Mouse (Mus musculus) spleen, adult 2 months (tissue): ENCODE data around the gene Megf6. TPM values are rescaled to one million over a fixed set of nuclear protein-coding genes. Genes with fewer than 3 reads are reported as not detected.

ENCODE experiments used
- DNase-seq, 2 experiments: peaks; one replicate each; pipeline versions ENCODE4 v3.0.0 to v3.0.0-alpha.2; 2012 to 2021; ENCODE audit warnings: low spot score in 2 of 2, low read depth in 1 of 2
- H3K27ac ChIP-seq: fragments of 200-500 bp; 2 replicates; pipeline ENCODE4 v1.5.1; 2012; ENCODE audit warnings: low read length, inconsistent platforms; ENCODE audit not compliant: insufficient read depth
- H3K27me3 ChIP-seq: fragments of 200-500 bp; 2 replicates; pipeline ENCODE4 v1.6.1; 2012; ENCODE audit warnings: mild to moderate bottlenecking, moderate library complexity, low read length, inconsistent platforms; ENCODE audit not compliant: control insufficient read depth, insufficient read depth
- H3K36me3 ChIP-seq: fragments of 200-500 bp; 2 replicates; pipeline ENCODE4 v1.6.1; 2012; ENCODE audit warnings: mild to moderate bottlenecking, low read length, inconsistent platforms; ENCODE audit not compliant: control insufficient read depth, insufficient read depth
- H3K4me1 ChIP-seq: fragments of 200-500 bp; 2 replicates; pipeline ENCODE4 v1.6.1; 2011; ENCODE audit warnings: inconsistent platforms; ENCODE audit not compliant: control insufficient read depth, insufficient read depth, insufficient read length
- H3K4me3 ChIP-seq: fragments of 200-500 bp; 2 replicates; pipeline ENCODE4 v1.5.1; 2011; ENCODE audit warnings: mild to moderate bottlenecking, inconsistent platforms; ENCODE audit not compliant: insufficient read depth, insufficient read length; ENCODE audit errors: extremely low read depth
- CTCF ChIP-seq: fragments of 200-500 bp; IDR thresholded peaks from 2 replicates; pipeline ENCODE4 v1.5.1; 2011; ENCODE audit warnings: mild to moderate bottlenecking, inconsistent platforms; ENCODE audit not compliant: insufficient read depth, insufficient read length, insufficient replicate concordance; ENCODE audit errors: extremely low read depth
- POLR2A ChIP-seq: fragments of 200-500 bp; IDR thresholded peaks from 2 replicates; pipeline ENCODE4 v1.6.1; 2011; ENCODE audit warnings: low read depth, low read length, inconsistent platforms
- WGBS: fragments of 180-500 bp; shearing (Covaris S2); methylation state at CpG from one replicate; pipeline ENCODE4 v1.1.7; 2018; 5-methylcytosine and 5-hydroxymethylcytosine counted together
- polyA plus RNA-seq: library from polyadenylated mRNA; depleted of rRNA; stranded (reverse); fragments of >200 nt; gene quantifications from 2 replicates; pipeline ENCODE4 v1.2.3, GENCODE M21; 2012

The Megf6 gene
- polyA plus RNA-seq, 1 experiment, result 7.4 TPM

- no peak overlapping the region for H3K4me3 ChIP-seq
- no peaks in the 10 kb centered on the region for H3K36me3 ChIP-seq
- no peaks in the 10 kb centered on the region for H3K4me1 ChIP-seq
- no peak for TF ChIP-seq CTCF
- DNase-seq, result no peak
- WGBS, result 83% methylated on average over 6 of the region's 6 CpGs
- H3K27ac ChIP-seq, result no peak overlapping the region
- no peaks in the 10 kb centered on the region for H3K27me3 ChIP-seq
Measured at GRCm38 (mm10) chr4:154267511-154267910, 97.0 kb downstream of the Megf6 start.

GRCm38 (mm10) chr4:154269520-154269919 lies 99.0 kb downstream of the Megf6 start:
- Histone ChIP-seq H3K4me1 (no peaks in the 10 kb centered on the region), H3K27me3 (no peaks in the 10 kb centered on the region), H3K4me3 (no peak overlapping the region), H3K27ac (no peak overlapping the region), H3K36me3 (no peaks in the 10 kb centered on the region)
- no peak for DNase-seq
- 75% methylated on average over 10 of the region's 10 CpGs for WGBS
- TF ChIP-seq POLR2A, result no peak
- TF ChIP-seq CTCF, result no peak

GRCm38 (mm10) chr4:154273000-154273399 lies 102.5 kb downstream of the Megf6 start:
- Histone ChIP-seq H3K27me3 (no peaks in the 10 kb centered on the region), H3K36me3 (no peaks in the 10 kb centered on the region), H3K4me1 (no peaks in the 10 kb centered on the region), H3K27ac (no peak overlapping the region), H3K4me3 (no peak overlapping the region)
- no peak for TF ChIP-seq POLR2A
- 0 out of 2 replicates have a peak, but pooled peaks have one; percentile 6 for TF ChIP-seq CTCF
- 74% methylated on average over 3 of the region's 3 CpGs for WGBS
- DNase-seq, result no peak

- H3K36me3 ChIP-seq, result no peaks in the 10 kb centered on the region
- TF ChIP-seq POLR2A, result no peak
- no peak overlapping the region for H3K4me3 ChIP-seq
Measured at GRCm38 (mm10) chr4:154279481-154279880, 109.0 kb downstream of the Megf6 start.

GRCm38 (mm10) chr4:154283671-154284070 lies 113.1 kb downstream of the Megf6 start:
- DNase-seq, result no peak
- Histone ChIP-seq H3K4me1 (no peaks in the 10 kb centered on the region), H3K27me3 (no peaks in the 10 kb centered on the region), H3K36me3 (no peaks in the 10 kb centered on the region), H3K4me3 (no peak overlapping the region), H3K27ac (no peak overlapping the region)
- no peak for TF ChIP-seq CTCF
- TF ChIP-seq POLR2A, result no peak
- WGBS, result 65% methylated on average over 7 of the region's 7 CpGs

More at GRCm38 (mm10) chr4:154279481-154279880, 109.0 kb downstream of the Megf6 start:
- 44% methylated on average over 9 of the region's 9 CpGs for WGBS
- no peak for DNase-seq
- Histone ChIP-seq H3K27ac (no peak overlapping the region), H3K27me3 (no peaks in the 10 kb centered on the region), H3K4me1 (no peaks in the 10 kb centered on the region)

DNA sequence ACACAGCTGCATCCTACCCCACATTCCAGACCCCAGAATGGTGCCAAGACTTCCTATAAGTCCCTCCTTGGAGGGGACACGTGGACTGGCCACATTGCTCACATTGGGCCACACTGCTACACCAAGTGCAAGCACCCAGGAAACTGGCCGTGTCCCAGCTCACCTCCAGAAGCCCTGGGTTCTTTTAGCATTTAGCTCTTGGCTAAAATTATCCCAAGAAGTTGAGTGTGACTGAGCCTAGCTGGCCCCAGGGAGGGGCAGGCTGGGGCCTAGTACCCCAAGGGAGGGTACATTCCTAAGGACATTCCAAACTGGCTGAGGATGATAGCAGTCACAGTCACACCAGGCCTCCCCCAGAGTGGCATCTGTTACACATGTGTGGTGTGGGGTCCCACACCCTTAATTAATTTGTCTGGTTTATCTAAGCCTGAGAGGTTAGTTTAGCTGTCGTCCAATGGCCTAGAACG lies 123.2 kb downstream of the Megf6 start:
- Histone ChIP-seq H3K27ac (no peak overlapping the region), H3K4me1 (no peaks in the 10 kb centered on the region), H3K4me3 (no peak overlapping the region), H3K27me3 (no peaks in the 10 kb centered on the region), H3K36me3 (no peaks in the 10 kb centered on the region)
- TF ChIP-seq POLR2A (no peak), CTCF (no peak)
- WGBS, result 80% methylated on average over 4 of the region's 4 CpGs
- DNase-seq, result no peak

- DNase-seq, result no peak
- H3K27ac ChIP-seq, result no peak overlapping the region
- H3K4me1 ChIP-seq, result no peaks in the 10 kb centered on the region
- no peaks in the 10 kb centered on the region for H3K27me3 ChIP-seq
- WGBS, result 84% methylated on average over 8 of the region's 8 CpGs
- H3K4me3 ChIP-seq, result no peak overlapping the region
- H3K36me3 ChIP-seq, result no peaks in the 10 kb centered on the region
- TF ChIP-seq POLR2A, result no peak
Measured at GRCm38 (mm10) chr4:154294262-154294731, 123.8 kb downstream of the Megf6 start.
